Mouse (Mus musculus) myocyte (in vitro differentiated cells): Measurements from ENCODE around the gene Dnah6.

Source experiments
- POLR2A ChIP-seq: IDR thresholded peaks from one replicate; pipeline ENCODE4 v1.6.1; 2011; ENCODE audit warnings: low read depth, mild to moderate bottlenecking, control low read depth, moderate library complexity; ENCODE audit not compliant: insufficient read length
- USF1 ChIP-seq: IDR thresholded peaks from one replicate; pipeline ENCODE4 v1.6.1; 2011; ENCODE audit warnings: low read depth, mild to moderate bottlenecking, control low read depth, moderate library complexity

GRCm38 (mm10) chr6:73002391-73002790, 219.1 kb downstream of the Dnah6 start:
- TF ChIP-seq POLR2A = no peak
- no peak for TF ChIP-seq USF1
